Mouse (Mus musculus): Measurements from ENCODE around the gene H2-Eb2. TPM values are rescaled to one million over a fixed set of nuclear protein-coding genes. Genes with fewer than 3 reads are reported as not detected.
A peak's percentile ranks its signal among the peaks of the same experiment; 100 is the strongest.
"Not testable (repeated sequence)": the region's sequence is repeated elsewhere in the genome, so short reads cannot be mapped to it uniquely, and the experiment has no call there.

H2-Eb2 gene
- total RNA-seq, 2 experiments from 2014 or later, result 0.07 TPM; not detected in 1

DNA sequence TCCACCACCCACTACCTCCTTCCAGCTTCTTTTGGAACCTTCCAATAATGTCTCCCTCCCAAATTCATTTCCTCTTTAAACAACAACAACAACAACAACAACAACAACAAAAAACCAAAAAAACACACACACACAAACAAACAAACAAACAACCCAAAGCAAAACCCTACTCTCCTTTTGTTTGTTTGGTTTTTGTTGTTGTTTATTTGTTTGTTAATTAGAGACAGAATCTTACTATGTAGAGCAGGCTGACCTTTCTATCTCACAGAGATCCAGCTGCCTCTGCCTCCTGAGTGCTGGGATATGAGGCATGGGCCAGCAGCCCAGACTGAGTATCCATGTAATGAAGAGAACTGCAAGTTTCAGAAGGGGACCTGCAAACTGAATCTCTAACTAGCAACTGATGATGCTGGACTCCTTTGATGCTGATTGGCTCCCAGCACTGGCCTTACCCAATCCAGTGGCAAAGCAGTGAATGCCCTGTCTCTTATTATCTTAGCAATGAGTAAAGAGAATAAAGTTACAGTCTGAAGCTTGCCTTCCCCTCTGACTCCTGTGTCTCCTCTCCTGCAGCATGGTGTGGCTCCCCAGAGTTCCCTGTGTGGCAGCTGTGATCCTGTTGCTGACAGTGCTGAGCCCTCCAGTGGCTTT, 20.0 kb upstream of the H2-Eb2 start, which contains the start of gene H2-Eb1:
Gene H2-Eb1, plus strand, starts transcription at position 488 of the 651 bp plus-strand sequence.
- ATAC-seq (ENCODE audit: poor library complexity, severe bottlenecking), result peak; percentile 71

DNA sequence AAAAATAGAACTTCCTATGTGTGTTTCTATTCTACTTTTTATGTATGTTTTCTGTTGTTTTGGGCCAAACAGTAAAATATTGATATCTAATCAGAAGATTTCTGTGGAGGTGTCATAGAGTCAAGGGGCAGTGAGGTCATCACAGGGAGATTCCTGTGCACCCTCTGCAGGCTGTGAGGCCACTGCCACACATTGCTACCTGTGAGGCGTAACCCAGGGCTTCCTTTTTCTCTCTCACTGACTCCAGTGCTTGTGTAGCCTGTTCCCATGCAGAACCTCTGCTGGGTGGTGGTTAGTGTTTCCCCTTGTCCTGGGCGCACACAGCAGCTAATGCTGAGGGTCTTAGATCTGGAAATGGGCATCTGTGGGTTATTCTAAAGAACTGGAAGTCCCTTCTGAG, 19.1 kb upstream of the H2-Eb2 start:
- ATAC-seq (ENCODE audit: poor library complexity, severe bottlenecking), result no peak

DNA sequence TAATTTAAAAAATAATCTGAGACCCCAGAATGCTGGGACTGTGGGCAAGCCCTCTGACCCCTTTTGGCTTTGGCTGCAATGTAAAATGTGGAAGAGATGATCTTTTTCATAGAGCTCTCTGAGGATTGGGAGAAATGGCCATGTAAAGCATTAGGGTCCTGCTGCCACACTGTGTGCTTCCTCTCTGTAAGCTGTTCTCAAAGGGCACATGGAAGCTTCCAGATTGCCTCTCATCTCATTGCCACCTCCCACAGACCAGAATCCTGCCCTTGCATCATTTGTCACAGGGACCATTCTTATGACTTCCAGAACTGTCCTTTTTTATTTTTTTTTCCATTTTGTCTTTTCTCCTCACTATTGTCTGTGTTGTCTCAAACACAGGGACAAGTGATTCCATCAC, 18.2 kb upstream of the H2-Eb2 start:
- no peak for ATAC-seq (ENCODE audit: poor library complexity, severe bottlenecking)

DNA sequence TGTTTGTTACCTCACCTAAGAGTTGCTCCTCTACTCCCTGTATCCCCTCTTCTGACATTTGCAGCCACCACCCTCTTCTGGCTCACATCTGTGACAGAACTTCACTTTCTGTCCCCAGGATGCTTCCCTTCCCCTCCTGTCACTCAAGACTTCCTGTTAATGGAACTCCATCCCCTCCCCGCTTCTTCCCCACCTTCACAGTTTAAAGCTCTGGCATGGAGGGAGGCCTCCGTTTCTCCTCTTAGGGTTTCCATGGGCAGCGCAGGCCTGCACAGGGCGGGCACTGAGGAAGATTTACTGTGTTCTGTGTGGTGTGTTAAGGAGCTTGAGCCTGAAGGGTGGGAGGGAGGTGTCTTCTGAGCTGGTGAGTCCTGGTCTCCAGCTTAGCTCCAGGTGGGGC, 17.3 kb upstream of the H2-Eb2 start:
- no peak for ATAC-seq (ENCODE audit: poor library complexity, severe bottlenecking)

DNA sequence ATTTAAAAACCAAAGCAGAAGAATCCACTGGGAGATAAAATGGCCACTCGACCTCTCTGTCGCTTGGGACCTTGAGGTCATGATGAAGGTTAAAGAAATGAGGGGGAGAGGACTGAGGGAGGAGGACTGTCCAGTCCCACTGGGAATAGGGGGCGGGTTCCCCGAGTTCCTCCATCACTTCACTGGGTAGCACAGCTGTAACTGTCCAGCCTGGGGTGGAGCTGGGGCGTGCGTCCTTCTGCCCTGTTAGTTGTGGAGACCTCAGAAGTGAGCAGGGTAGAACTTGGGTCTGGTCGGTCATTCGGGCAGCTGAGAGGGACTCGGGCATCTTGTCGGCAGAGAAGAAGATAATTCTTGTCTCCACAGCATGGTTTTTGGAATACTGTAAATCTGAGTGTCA, 16.2 kb upstream of the H2-Eb2 start:
- ATAC-seq (ENCODE audit: poor library complexity, severe bottlenecking), result no peak

DNA sequence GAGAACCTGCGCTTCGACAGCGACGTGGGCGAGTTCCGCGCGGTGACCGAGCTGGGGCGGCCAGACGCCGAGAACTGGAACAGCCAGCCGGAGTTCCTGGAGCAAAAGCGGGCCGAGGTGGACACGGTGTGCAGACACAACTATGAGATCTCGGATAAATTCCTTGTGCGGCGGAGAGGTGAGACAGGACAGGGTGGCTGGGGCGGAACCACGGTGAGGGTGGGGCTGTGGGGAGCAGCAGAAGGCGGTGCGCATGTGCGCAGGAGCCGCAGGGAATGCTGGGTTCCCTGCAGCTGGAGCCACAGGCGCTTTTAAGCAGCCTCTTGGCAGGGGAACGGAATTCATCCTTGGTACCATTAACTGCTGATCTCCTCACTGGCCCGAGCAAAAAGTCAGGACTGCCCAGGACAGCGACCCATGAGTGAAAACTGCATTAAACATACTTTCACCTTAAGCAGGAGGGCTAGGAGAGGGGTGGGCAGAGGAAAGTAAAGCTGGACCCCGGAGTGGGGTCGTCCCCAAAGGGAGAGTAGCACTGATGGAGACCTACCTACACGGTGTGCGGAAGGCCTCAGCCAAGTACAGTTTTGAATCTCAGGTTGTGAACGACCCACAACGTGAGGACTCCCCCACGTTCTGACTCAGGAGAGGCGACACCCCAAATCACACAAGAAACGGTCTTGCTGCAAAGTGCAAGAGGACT, 15.6 kb upstream of the H2-Eb2 start:
- peak; percentile 71 for ATAC-seq (ENCODE audit: poor library complexity, severe bottlenecking)

DNA sequence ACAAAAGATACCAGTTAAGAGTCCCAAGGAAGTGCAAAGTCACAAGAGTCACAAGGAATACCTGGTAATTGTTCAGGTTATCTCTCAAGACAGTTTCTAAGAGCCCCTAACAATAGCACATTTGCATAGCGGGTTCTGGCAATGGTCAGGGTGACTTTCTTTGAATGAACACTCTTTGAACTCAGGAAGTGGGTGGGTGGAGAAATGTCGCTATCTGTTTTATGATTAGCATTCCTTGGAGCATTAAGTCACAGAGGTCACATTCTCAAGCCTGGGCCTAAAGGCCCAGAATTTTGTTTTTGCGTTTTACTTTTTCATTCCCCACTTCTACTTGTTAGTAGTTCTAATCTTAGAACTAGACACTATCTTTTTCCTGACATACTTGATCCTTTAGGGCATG, 14.9 kb upstream of the H2-Eb2 start:
- not testable (repeated sequence) for ATAC-seq (ENCODE audit: poor library complexity, severe bottlenecking)

DNA sequence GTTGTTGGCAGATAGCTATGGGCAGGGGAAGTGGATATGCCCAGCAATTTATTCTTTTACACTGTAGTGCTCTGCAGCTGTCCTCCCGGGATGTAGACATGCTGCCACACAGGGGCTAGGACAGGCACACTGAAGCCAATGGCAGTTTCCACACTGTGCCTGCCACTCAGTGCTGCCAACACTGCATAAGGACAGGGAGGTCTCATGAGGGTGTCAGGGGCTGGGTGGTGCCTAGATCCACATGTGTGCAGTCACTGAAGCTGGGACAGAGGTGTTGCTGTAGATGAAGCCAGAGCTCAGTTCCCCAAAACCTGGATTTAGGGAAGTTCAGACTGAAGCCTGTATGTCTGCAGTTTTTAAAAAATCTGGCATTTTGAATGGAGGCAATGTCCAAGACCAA, 13.3 kb upstream of the H2-Eb2 start:
- ATAC-seq (ENCODE audit: poor library complexity, severe bottlenecking), result 0 out of 2 replicates have a peak, but pooled peaks have one; percentile 30

DNA sequence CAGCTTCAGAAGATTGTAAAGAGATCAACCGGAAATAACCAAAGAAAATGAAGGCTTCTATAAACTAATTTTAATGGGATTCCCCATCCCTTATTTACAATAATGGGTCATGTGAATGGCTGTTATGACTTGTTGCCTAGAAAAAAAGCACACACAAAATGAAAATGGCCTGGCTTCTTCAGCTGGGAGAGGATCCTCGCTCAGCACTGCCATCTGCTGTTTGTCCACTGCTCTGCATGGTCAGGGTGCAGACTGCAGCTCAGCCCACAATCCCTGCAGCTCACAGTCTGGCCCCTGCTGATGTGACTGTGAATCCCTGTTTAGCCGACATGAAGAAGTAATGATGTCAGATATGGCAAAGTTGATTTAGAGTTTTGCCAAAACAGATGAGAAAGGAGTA, 12.1 kb upstream of the H2-Eb2 start:
- peak; percentile 90 for ATAC-seq (ENCODE audit: poor library complexity, severe bottlenecking)

DNA sequence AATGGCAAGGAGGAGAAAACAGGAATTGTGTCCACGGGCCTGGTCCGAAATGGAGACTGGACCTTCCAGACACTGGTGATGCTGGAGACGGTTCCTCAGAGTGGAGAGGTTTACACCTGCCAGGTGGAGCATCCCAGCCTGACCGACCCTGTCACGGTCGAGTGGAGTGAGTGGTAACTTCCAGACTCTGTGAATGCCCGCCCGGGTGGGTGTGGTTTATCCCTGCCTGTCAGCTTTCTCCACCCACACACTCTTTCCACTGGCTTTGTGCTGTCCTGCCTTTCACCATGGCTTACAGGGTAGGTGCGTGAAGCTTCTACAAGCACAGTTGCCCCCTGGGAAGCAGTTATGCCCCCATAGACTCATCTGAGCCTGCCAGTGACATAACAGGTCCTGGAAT, 11.2 kb upstream of the H2-Eb2 start:
- no peak for ATAC-seq (ENCODE audit: poor library complexity, severe bottlenecking)

DNA sequence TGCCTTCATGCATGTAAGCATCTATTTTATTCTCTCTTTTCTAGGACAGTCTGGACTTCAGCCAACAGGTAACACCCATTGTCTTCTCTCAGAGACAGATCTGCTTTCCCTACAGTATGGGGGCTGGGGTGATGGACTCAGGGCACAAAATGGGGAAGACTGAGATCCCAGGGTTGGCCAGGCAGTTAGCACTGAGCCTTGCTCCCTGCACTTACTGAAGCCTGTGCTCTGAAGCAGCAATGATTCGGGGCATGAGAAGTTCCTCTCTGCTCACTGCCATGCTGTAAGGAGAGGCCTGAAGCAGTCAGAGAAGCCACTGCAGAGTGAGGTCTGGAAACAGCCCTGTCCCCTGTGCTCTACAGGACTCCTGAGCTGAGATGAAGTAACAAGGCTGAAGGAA, 10.0 kb upstream of the H2-Eb2 start:
- ATAC-seq (ENCODE audit: poor library complexity, severe bottlenecking), result no peak

DNA sequence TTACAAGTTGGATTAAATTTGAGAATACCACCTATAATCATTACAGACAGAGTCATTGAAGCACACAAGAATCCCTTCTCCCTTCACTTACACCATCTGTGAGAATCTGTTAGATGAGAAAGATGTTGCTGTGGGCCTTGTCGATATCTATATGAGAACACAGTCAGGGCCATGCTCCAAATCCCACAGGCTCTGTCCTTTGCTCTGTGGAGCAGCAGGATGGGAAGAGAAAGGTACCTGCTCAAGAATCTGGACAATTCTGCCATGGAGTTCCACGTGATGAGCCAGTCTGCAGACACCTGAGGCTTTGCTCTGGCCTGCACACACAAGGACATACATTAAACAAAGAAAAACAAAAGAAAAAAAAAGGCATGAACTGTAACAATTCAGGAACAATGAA, 8.8 kb upstream of the H2-Eb2 start:
- no peak for ATAC-seq (ENCODE audit: poor library complexity, severe bottlenecking)

DNA sequence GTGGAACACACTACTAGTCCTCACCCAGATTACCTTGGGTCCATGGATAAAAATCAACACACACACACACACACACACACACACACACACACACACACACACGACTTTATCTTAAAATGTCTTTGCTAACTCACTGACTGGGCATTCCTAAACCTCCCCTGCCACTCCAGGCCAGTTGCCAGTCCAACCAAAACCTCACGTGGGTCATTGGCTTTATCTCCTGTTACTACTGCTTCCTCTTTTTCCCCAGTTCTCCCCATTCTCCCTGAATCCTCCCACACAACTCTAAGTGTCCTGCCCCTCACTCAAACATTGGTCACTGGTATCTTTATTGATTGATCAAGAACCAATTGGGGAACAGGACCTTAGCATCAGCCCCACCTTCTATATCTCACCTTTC, 8.2 kb upstream of the H2-Eb2 start:
- ATAC-seq (ENCODE audit: poor library complexity, severe bottlenecking), result no peak

DNA sequence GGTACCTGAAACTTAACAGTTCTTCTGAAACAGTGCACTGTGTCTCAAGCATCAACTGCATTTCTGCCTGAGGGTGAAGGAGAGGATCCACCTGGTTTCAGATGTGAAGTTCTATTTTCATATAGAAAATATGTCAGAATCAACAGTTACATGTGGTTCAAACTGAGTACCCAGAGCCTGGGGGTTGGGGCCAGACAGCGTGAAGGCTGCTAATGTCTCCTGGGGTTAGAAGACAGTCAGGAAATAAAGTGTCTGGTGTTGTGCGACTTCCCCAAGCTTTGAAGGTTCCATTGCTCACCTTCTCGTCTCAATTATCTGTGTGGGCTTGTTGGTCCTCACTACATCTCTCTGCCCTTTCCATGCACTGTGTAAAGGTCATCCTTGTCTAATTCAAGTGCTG, 908 bp downstream of the H2-Eb2 start:
- ATAC-seq (ENCODE audit: poor library complexity, severe bottlenecking), result no peak

DNA sequence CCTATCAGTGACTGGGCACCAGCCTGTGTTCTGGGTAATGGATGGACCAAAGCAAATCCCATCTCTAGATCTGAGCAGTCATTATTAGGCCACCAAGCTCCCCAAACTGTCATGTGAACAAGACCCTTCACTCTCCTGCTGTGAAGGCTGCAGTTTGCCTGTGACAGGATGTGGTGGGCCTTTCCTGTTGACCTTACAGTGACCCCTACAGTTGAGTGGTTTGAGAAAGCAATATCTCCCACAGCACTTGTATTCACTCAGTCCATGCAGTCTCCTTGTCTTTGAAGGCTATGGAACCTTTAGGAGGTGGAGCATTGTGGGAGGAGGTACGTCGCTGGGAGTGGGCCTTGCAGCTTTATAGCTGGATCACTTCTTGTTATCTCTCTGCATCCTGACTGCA, 4.3 kb downstream of the H2-Eb2 start:
- ATAC-seq (ENCODE audit: poor library complexity, severe bottlenecking), result peak; percentile 54

DNA sequence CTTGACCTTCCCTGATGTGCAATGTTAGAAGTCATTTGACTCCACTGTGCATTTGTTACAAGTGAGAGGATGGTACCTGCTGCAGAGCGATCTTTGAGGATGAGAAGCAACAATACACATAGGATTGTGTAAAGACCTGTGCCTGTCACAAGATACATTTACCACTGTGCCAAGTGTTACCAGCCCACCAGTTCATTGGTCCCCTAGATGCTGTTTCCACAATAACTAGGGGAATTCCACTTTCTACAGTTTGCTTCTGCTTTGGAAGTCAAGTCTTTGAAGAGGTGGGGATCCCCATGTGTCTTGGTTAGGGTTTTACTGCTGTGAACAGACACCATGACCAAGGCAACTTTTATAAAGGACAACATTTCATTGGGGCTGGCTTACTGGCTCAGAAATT, 5.7 kb downstream of the H2-Eb2 start:
- ATAC-seq (ENCODE audit: poor library complexity, severe bottlenecking), result no peak

DNA sequence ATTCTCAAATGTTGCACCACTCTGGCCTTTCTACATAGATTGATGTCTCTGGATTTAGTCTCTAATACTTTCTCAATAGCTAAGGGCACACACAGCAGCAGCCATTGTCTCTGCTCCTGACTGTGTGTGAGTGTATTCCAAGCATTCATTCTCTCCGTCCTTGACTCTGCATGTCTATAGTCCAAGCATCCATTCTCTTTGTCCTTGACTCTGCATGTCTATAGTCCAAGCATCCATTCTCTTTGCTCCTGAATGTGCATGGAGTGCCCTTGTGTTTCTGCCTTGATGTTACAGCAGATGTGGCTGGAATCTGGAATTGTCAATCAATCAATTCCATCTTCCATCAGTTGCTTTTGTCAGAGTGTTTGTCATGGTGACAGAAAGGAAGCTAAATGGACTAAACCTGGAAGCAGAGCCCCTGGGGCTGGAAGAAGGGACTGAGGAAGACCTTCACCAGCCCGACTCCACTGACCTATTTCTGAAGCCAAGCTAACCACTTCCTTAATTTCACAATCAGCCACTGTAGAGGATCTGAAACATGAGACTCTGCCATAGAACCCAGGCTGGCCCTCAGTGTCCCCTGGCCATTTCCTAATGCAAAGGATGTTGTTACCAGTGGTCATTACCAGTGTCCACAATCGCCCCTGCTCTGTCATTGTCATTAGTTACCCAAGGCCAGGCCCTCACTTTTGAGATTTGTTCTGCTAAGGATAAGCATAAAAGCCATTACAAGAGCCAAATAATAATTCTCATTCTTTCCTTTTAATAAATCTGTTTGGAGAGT, 15.3 kb downstream of the H2-Eb2 start:
- peak; percentile 98 for ATAC-seq (ENCODE audit: poor library complexity, severe bottlenecking)

DNA sequence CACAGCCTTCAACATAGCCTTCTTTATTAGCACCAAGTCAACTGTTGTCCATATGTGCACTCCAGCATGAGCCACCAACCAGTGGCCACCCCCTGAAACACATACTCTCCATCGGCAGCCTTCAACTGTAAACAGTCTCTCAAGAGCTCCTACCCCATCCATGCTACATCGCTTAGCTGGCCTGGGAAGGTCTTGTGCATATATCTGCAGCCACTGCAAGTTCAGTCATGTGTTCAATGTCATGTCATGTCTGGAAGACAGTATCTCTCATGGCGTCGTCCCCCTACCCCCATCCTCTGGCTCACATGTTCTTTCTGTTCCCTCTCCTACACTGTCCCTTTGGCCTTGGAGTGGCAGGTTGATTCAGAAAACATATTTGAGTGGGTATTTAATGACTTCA, 19.4 kb downstream of the H2-Eb2 start:
- ATAC-seq (ENCODE audit: poor library complexity, severe bottlenecking), result no peak

DNA sequence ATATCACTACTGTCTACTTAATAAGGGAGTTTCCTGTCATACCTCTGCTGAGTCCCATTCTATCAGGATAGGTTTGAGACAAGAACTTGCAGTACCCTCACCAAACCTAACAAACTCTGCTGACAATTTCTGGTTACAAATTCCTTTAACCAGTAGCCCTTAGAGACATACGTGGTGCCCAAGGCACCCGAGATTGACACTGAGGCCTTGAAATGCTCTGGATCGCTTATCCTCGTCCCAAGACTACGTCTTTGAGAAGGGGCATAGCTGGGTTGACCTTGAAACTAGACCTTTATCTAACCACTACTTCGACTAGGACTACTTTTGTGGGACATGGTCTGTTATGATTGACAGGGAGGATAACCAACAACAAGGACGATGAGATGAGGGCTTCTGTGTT, 20.0 kb downstream of the H2-Eb2 start:
- ATAC-seq (ENCODE audit: poor library complexity, severe bottlenecking), result no peak

DNA sequence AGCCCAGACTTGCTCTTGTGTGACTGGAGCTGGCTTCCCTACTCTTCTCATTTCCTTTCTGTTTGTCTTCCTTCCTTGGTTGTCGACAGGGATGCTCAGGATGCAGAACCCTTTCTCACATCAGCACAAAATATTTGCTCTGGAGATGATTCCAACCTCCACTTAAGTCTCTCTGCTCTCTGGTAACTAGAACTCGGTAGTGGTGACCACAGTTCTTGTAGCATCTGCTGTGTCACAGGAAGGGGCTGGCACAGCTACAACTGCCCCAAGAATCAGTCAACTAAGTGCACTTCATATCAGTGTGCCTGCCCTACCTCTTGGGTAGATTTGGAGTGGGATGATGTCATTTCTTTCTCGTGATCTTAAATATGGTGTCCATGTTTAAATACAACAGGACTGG, 20.6 kb downstream of the H2-Eb2 start:
- no peak for ATAC-seq (ENCODE audit: poor library complexity, severe bottlenecking)

DNA sequence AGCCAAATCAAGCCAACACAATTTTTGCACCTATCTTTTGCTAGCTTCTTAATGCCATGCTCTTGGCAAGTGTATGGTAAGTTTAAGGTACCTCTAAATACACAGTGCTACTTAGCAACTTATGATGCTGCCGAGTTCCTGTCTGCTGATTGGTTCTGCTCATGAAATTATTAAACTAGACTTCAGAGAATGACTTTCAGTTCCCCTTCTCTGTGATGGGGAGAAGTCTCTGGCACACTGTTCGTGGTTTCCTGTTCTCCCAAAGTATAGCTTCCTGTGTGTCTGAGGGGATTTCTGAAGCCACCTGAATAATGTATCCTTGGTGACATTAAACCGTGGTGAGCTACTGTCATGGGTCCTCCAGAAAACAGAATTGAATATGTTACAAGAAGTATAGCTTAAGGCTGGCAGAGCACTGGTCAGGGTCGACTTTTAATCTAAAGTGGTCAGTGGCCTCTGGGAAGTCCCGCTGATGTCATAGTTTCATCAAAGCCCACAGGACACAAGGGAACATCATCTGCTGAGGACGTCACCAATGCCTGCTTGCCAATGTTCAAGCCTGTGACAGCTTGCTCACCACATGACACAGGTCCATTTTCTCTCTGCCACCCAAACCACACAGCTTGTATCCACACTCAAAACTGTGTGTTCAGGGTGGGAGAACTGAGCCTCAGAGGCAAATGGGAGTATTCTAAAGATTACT, 22.3 kb downstream of the H2-Eb2 start:
- ATAC-seq (ENCODE audit: poor library complexity, severe bottlenecking), result peak; percentile 84
